Comparison of ENCODE assay signal across 19 mouse cellular contexts in the genomic region with DNA sequence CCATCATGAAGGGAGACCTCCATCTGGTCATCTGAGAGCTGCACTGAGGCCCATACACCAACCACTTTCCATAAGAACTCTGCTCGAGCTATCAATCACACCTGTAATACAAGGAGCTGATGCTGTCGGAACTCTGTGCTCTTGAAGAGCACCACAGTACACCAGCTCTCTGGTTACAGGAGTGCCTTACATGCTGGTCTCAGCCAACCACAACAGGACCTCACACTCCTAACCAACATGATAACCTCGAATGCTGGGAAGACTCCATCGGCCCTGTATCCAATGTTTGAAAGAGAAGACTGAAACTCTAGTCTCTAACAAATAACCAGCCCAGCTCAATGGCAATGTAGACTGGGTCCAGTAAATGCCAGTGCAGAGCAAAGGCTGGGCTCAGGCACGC. TPM values are rescaled to one million over a fixed set of nuclear protein-coding genes. Genes with fewer than 3 reads are reported as not detected.
DNase-seq lines count a peak whose midpoint lies in the region; ATAC-seq and TF ChIP-seq lines count a peak whose summit lies in the region.
"Had no signal": no experiment of that assay in that cellular context is flagged by ENCODE, and none has a peak within 500 bp of the region (broad histone marks: within the 10 kb centered on the region; RNA-seq: fewer than 3 reads in every experiment).

No protein-coding gene starts in this region.

- H3K4me2 ChIP-seq in neural tube, embryonic 15.5 days = no peak overlapping the region
- H3K4me2 ChIP-seq: embryonic facial prominence, embryonic 13.5 days; forebrain, embryonic 12.5 days; heart, embryonic 12.5 days; hindbrain, embryonic 12.5 days had no signal

- no peaks in the 10 kb centered on the region for H3K27me3 ChIP-seq in neural tube, embryonic 15.5 days (replicated peaks)
- H3K27me3 ChIP-seq: embryonic facial prominence, embryonic 13.5 days; forebrain, embryonic 12.5 days; heart, embryonic 12.5 days; hindbrain, embryonic 12.5 days had no signal

- H3K36me3 ChIP-seq in neural tube, embryonic 15.5 days = peaks cover 17% of the 10 kb centered on the region

- H3K9ac ChIP-seq in neural tube, embryonic 15.5 days (replicated peaks) = no peak overlapping the region
- H3K9ac ChIP-seq: embryonic facial prominence, embryonic 13.5 days; forebrain, embryonic 12.5 days; heart, embryonic 12.5 days; hindbrain, embryonic 12.5 days had no signal

- no peaks in the 10 kb centered on the region for H3K9me3 ChIP-seq in neural tube, embryonic 15.5 days (replicated peaks)
- H3K9me3 ChIP-seq: embryonic facial prominence, embryonic 13.5 days; forebrain, embryonic 12.5 days; heart, embryonic 12.5 days; hindbrain, embryonic 12.5 days had no signal

- 94% methylated on average over 5 of the region's 5 CpGs for WGBS in neural tube, embryonic 15.5 days

- H3K4me1 ChIP-seq in neural tube, embryonic 15.5 days = no peaks in the 10 kb centered on the region
- H3K4me1 ChIP-seq: forebrain, embryonic 12.5 days; heart, embryonic 12.5 days; hindbrain, embryonic 12.5 days had no signal

- DNase-seq in gastrocnemius, postnatal 25 days = peak; percentile 16
- DNase-seq in gastrocnemius, adult 8-10 months (ENCODE audit: low spot score in 2 of 2) = no peak
- no peak for DNase-seq in layer of hippocampus, adult 2 months (ENCODE audit: low spot score in 2 of 2)
- no peak for DNase-seq in layer of hippocampus, adult 11-12 months (ENCODE audit: low spot score)
- peak; percentile 1 for DNase-seq in neural tube, embryonic 10.5 days (ENCODE audit: extremely low spot score, low spot score)
- DNase-seq in cerebellum, postnatal 10 days = no peak
- DNase-seq: adrenal gland, postnatal 10 days; cerebellum, adult 11 months; cerebellum, adult 8-10 months; cerebellum, postnatal 25 days; heart, adult 2 months; heart, postnatal 4 days had no signal

- no peak for ATAC-seq in neural tube, embryonic 15.5 days (ENCODE audit: low FRiP score)
- ATAC-seq: forebrain, embryonic 16.5 days; hindbrain, embryonic 16.5 days had no signal

- H3K4me3 ChIP-seq in layer of hippocampus, adult 2 months = no peak overlapping the region
- no peak overlapping the region for H3K4me3 ChIP-seq in neural tube, embryonic 15.5 days (replicated peaks)
- H3K4me3 ChIP-seq: embryonic facial prominence, embryonic 13.5 days; forebrain, embryonic 12.5 days; heart, adult 2 months; heart, embryonic 12.5 days; hindbrain, embryonic 12.5 days had no signal

- H3K27ac ChIP-seq in layer of hippocampus, adult 2 months = peak overlapping the region; percentile 80
- no peak overlapping the region for H3K27ac ChIP-seq in neural tube, embryonic 15.5 days (replicated peaks)
- H3K27ac ChIP-seq: embryonic facial prominence, embryonic 13.5 days; forebrain, embryonic 12.5 days; heart, adult 2 months; hindbrain, embryonic 12.5 days had no signal

- no peak for TF ChIP-seq CTCF in layer of hippocampus, adult 2 months (conservative IDR thresholded peaks at IDR 0.05)

RNA-seq across cellular contexts. Expression of a gene that starts 35.3 kb away (rescaled TPM):
- 1 to 10 TPM; 7.6 to 9.0 TPM for total RNA-seq in gastrocnemius, postnatal 25 days (2021)
- 1 to 10 TPM; 4.8 to 5.3 (median 5.2) TPM for total RNA-seq in gastrocnemius, adult 8-10 months (2022)
- under 1 TPM; 0.42 to 0.54 TPM for total RNA-seq in layer of hippocampus, adult 2 months (2021)
- polyA plus RNA-seq in neural tube, embryonic 15.5 days (2015; fragmentation: Nextera tagmentation; extraction: Ambion mirVana) = 0.73 and 0.78 TPM in 2 replicates
- total RNA-seq: heart, adult 2 months had no signal

Comparison
In these comparisons a context has a peak if more than half of its experiments do, and no peak if none do; other contexts are left out.
1. DNase-seq: peak in gastrocnemius, postnatal 25 days (single experiment) and neural tube, embryonic 10.5 days (single experiment); none in gastrocnemius, adult 8-10 months (0 of 2), layer of hippocampus, adult 2 months (0 of 2), layer of hippocampus, adult 11-12 months (single experiment) and cerebellum, postnatal 10 days (0 of 2).